Mouse (Mus musculus) monocyte, adult 2 months (primary cell): ENCODE measurements around the gene Cyp2j12.
"Not testable (repeated sequence)": the region's sequence is repeated elsewhere in the genome, so short reads cannot be mapped to it uniquely, and the experiment has no call there.

Experiments used
- DNase-seq, 2 experiments: peaks; one replicate each; pipeline ENCODE4 v3.0.0; 2022; ENCODE audit warnings: low spot score in 2 of 2, low read depth in 1 of 2

The Cyp2j12 gene

GRCm38 (mm10) chr4:96140732-96141467 lies at the start of gene Cyp2j12:
Gene Cyp2j12 (minus strand): TSS chr4:96141152.
- no peak for DNase-seq

DNA sequence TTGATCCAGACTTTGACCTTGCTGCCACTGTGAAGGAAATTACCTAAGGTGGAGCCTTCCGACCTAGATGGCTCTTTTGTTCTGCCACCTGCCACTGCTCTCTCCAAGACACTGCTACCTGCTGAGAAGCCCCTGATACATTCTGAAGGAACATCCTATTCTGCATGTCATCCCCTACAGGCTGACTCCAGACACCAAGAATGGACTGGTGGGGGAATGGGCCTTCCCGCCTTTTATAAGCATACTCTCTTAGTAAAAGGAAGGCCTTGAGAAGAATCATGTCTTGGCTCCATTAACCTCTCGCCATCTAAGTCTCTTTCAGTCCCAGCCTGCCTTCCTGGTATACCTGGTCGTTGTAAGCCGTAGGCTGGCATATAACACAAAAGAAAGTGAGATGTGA lies 48.4 kb upstream of the Cyp2j12 start:
- DNase-seq, result not testable (repeated sequence)

GRCm38 (mm10) chr4:96188671-96189070 lies 47.7 kb upstream of the Cyp2j12 start:
- DNase-seq, result not testable (repeated sequence)

DNA sequence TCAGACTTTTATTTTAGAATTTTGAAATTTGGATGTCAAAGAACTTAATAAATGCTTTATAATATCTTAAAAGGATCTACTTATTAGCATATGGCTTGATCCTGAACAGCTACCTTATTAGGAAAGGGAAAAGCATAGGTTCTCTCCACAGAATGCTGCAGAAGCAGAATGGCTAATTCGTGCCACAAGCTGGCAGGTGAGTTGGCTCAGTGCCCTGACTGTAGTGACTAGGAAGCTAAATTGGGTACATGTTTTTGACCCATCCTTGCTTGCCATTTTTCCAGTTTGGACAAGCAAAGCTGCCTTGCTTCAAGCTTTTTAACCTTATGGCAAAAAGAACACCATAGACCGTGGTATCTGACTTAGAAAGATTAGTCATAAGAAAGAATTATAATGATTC lies 47.2 kb upstream of the Cyp2j12 start:
- not testable (repeated sequence) for DNase-seq

DNA sequence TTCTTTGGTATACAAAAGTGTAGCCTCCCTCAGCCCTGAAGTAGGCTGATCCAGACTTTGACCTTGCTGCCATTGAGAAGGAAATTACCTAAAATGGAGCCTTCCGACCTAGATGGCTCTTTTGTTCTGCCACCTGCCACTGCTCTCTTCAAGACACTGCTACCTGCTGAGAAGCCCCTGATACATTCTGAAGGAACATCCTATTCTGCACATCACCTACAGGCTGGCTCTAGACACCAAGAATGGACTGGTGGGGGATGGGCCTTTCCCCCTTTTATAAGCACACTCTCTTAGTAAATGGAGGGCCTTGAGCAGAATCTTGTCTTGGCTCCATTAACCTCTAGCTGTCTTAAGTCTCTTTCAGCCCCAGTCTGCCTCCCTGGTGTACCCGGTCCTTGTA lies 43.8 kb upstream of the Cyp2j12 start:
- not testable (repeated sequence) for DNase-seq

GRCm38 (mm10) chr4:96162839-96163238 lies 21.9 kb upstream of the Cyp2j12 start:
- no peak for DNase-seq

DNA sequence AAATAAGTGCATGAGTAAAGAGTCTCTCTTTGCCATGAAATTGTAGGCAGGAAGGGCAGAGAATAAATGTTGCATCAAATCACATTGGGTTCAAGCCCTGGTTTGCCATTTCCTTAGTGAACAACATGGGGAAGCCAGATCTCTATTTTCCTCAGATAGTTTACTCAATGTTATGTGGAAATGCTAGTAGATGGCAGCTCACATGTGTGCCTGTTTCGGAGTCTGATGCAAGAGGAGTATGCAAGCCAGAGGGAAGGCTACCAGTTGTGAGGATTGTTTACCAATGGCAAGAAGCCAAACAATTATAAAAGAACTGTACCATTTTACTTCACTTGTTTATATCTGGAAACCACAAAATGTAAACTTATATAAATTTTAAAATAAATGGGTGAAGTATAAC lies 20.6 kb upstream of the Cyp2j12 start:
- no peak for DNase-seq

- DNase-seq, result no peak
These were observed 1.7 kb downstream of the Cyp2j12 start for GRCm38 (mm10) chr4:96139226-96139625.

GRCm38 (mm10) chr4:96134246-96134645 lies 6.7 kb downstream of the Cyp2j12 start:
- no peak for DNase-seq

DNA sequence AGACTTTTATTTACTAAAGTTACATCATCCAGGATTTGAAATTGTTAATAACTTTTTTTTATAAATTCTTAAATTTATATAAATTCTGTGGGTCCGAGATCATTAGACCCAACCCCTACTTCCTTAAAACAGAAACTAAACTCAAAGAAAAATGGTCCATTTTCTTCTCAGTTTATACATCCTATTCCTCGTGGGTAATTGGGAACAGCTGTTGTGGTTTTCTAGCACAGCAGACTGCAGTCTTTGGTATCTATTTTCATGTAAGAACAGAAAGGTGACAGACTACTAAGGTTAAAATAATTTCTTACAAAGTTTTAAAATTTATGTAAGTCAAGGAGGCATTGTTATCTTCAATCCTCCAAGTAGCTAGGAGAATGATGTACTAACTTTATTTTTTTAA lies 44.1 kb downstream of the Cyp2j12 start:
- no peak for DNase-seq

GRCm38 (mm10) chr4:96091869-96092268 lies 49.1 kb downstream of the Cyp2j12 start:
- no peak for DNase-seq

GRCm38 (mm10) chr4:96089356-96090048 lies 51.5 kb downstream of the Cyp2j12 start:
- not testable (repeated sequence) for DNase-seq

- DNase-seq, result no peak
These were observed 62.6 kb downstream of the Cyp2j12 start for GRCm38 (mm10) chr4:96078308-96078707.

GRCm38 (mm10) chr4:96077261-96078125 lies 63.5 kb downstream of the Cyp2j12 start, which contains the start of gene Cyp2j13:
Gene Cyp2j13 (minus strand): TSS chr4:96077546.
- DNase-seq, result no peak

- no peak for DNase-seq
These were observed 78.9 kb downstream of the Cyp2j12 start for GRCm38 (mm10) chr4:96062045-96062444.

- no peak for DNase-seq
These were observed 80.8 kb downstream of the Cyp2j12 start for GRCm38 (mm10) chr4:96060106-96060505.
